20 mouse cellular contexts compared by ENCODE assay signal in genomic region chr3:138804104-138805048, GRCm38 (mm10).
DNase-seq lines count a peak whose midpoint lies in the region; ATAC-seq and TF ChIP-seq lines count a peak whose summit lies in the region.
"Had no signal": no experiment of that assay in that cellular context is flagged by ENCODE, and none has a peak within 500 bp of the region (broad histone marks: within the 10 kb centered on the region; RNA-seq: fewer than 3 reads in every experiment).

No protein-coding gene starts in this region.

- no peak overlapping the region for H3K4me3 ChIP-seq in cerebellum, adult 2 months (replicated peaks; ENCODE audit: insufficient read depth, low read depth, low read length)
- no peak overlapping the region for H3K4me3 ChIP-seq in midbrain, embryonic 15.5 days
- no peak overlapping the region for H3K4me3 ChIP-seq in midbrain, embryonic 13.5 days (replicated peaks)
- no peak overlapping the region for H3K4me3 ChIP-seq in forebrain, embryonic 12.5 days (replicated peaks)
- H3K4me3 ChIP-seq in olfactory bulb, adult 2 months (ENCODE audit: insufficient read depth, low read depth, low read length): no peak overlapping the region
- H3K4me3 ChIP-seq in kidney, embryonic 15.5 days (replicated peaks): no peak overlapping the region
- no peak overlapping the region for H3K4me3 ChIP-seq in embryonic facial prominence, embryonic 10.5 days
- H3K4me3 ChIP-seq: embryonic facial prominence, embryonic 12.5 days; heart, embryonic 12.5 days had no signal

- no peaks in the 10 kb centered on the region for H3K36me3 ChIP-seq in midbrain, embryonic 15.5 days (replicated peaks)
- H3K36me3 ChIP-seq in midbrain, embryonic 13.5 days: no peaks in the 10 kb centered on the region
- no peaks in the 10 kb centered on the region for H3K36me3 ChIP-seq in forebrain, embryonic 12.5 days (replicated peaks)
- H3K36me3 ChIP-seq in kidney, embryonic 15.5 days: no peaks in the 10 kb centered on the region
- no peaks in the 10 kb centered on the region for H3K36me3 ChIP-seq in embryonic facial prominence, embryonic 10.5 days (replicated peaks)
- H3K36me3 ChIP-seq: embryonic facial prominence, embryonic 12.5 days; G1E; heart, embryonic 12.5 days had no signal

- no peaks in the 10 kb centered on the region for H3K27me3 ChIP-seq in cerebellum, adult 2 months (ENCODE audit: control insufficient read depth, insufficient read depth, low read length)
- H3K27me3 ChIP-seq in midbrain, embryonic 15.5 days (replicated peaks): no peaks in the 10 kb centered on the region
- H3K27me3 ChIP-seq in midbrain, embryonic 13.5 days: no peaks in the 10 kb centered on the region
- H3K27me3 ChIP-seq in forebrain, embryonic 12.5 days: no peaks in the 10 kb centered on the region
- H3K27me3 ChIP-seq in kidney, embryonic 15.5 days: no peaks in the 10 kb centered on the region
- H3K27me3 ChIP-seq in embryonic facial prominence, embryonic 10.5 days (replicated peaks; ENCODE audit: low read depth, poor library complexity, severe bottlenecking): no peaks in the 10 kb centered on the region
- H3K27me3 ChIP-seq: embryonic facial prominence, embryonic 12.5 days; heart, embryonic 12.5 days had no signal

- H3K4me1 ChIP-seq in cerebellum, adult 2 months (ENCODE audit: control insufficient read depth, insufficient read depth, low read length): peaks cover 61% of the 10 kb centered on the region
- H3K4me1 ChIP-seq in midbrain, embryonic 15.5 days: peaks cover 55% of the 10 kb centered on the region
- H3K4me1 ChIP-seq in midbrain, embryonic 13.5 days (replicated peaks): peaks cover 50% of the 10 kb centered on the region
- H3K4me1 ChIP-seq in forebrain, embryonic 12.5 days: peaks cover 47% of the 10 kb centered on the region
- peaks cover 44% of the 10 kb centered on the region for H3K4me1 ChIP-seq in olfactory bulb, adult 2 months (ENCODE audit: control insufficient read depth, insufficient read depth, low read length)
- H3K4me1 ChIP-seq in kidney, embryonic 15.5 days: peaks cover 4% of the 10 kb centered on the region; the same call in 1 of the 2 replicates
- H3K4me1 ChIP-seq in embryonic facial prominence, embryonic 10.5 days: peaks cover 43% of the 10 kb centered on the region

- TF ChIP-seq POLR2A in cerebellum, adult 2 months (IDR thresholded peaks at IDR 0.05; ENCODE audit: borderline replicate concordance, insufficient read depth, low read length): no peak
- no peak for TF ChIP-seq POLR2A in olfactory bulb, adult 2 months (IDR thresholded peaks at IDR 0.05; ENCODE audit: insufficient read depth, low read depth, low read length)

- no peaks in the 10 kb centered on the region for H3K9me3 ChIP-seq in midbrain, embryonic 15.5 days
- H3K9me3 ChIP-seq in midbrain, embryonic 13.5 days: no peaks in the 10 kb centered on the region
- no peaks in the 10 kb centered on the region for H3K9me3 ChIP-seq in forebrain, embryonic 12.5 days
- no peaks in the 10 kb centered on the region for H3K9me3 ChIP-seq in kidney, embryonic 15.5 days (replicated peaks)
- H3K9me3 ChIP-seq in embryonic facial prominence, embryonic 10.5 days: no peaks in the 10 kb centered on the region
- H3K9me3 ChIP-seq: embryonic facial prominence, embryonic 12.5 days; G1E; heart, embryonic 12.5 days had no signal

- WGBS in cerebellum, adult 2 months: 46% methylated on average over 11 of the region's 11 CpGs
- WGBS in midbrain, embryonic 15.5 days: 65% methylated on average over 11 of the region's 11 CpGs
- 75% methylated on average over 11 of the region's 11 CpGs for WGBS in midbrain, embryonic 13.5 days
- 81% methylated on average over 11 of the region's 11 CpGs for WGBS in forebrain, embryonic 12.5 days
- 49% methylated on average over 11 of the region's 11 CpGs for WGBS in olfactory bulb, adult 2 months
- WGBS in kidney, embryonic 15.5 days: 71% methylated on average over 11 of the region's 11 CpGs
- WGBS in embryonic facial prominence, embryonic 10.5 days: 79% methylated on average over 11 of the region's 11 CpGs

- TF ChIP-seq CTCF in cerebellum, adult 2 months (IDR thresholded peaks at IDR 0.05; ENCODE audit: borderline replicate concordance, insufficient read depth, low read depth, low read length): no peak
- TF ChIP-seq CTCF in olfactory bulb, adult 2 months (IDR thresholded peaks at IDR 0.05; ENCODE audit: insufficient read depth, low read depth, low read length): no peak

- DNase-seq in cerebellum, adult 2 months: peak in 1 of 2 experiments; percentile 48
- DNase-seq in cerebellum, postnatal 14 days: no peak
- no peak for DNase-seq in embryonic facial prominence, embryonic 10.5 days (ENCODE audit: low spot score)
- DNase-seq: cerebellum, postnatal 36 days; gastrocnemius, postnatal 14 days; heart, postnatal 4 days; kidney, postnatal 14 days; lung, embryonic 14.5 days; spleen, adult 18-20 months; thymus, postnatal 25 days had no signal

- peak overlapping the region; percentile 65 for H3K27ac ChIP-seq in cerebellum, adult 2 months (ENCODE audit: insufficient read depth, low read length)
- H3K27ac ChIP-seq in midbrain, embryonic 15.5 days: peak overlapping the region; percentile 46; the same call in 1 of the 2 replicates
- H3K27ac ChIP-seq in midbrain, embryonic 13.5 days: no peak overlapping the region
- H3K27ac ChIP-seq in forebrain, embryonic 12.5 days: peak overlapping the region; percentile 60; the same call in 1 of the 2 replicates
- H3K27ac ChIP-seq in olfactory bulb, adult 2 months (ENCODE audit: insufficient read depth, low read depth, low read length): peak overlapping the region; percentile 10; the same call in 1 of the 2 replicates
- no peak overlapping the region for H3K27ac ChIP-seq in kidney, embryonic 15.5 days
- H3K27ac ChIP-seq in embryonic facial prominence, embryonic 10.5 days (replicated peaks): no peak overlapping the region
- H3K27ac ChIP-seq: embryonic facial prominence, embryonic 12.5 days had no signal

- H3K4me2 ChIP-seq in midbrain, embryonic 15.5 days: no peak overlapping the region
- no peak overlapping the region for H3K4me2 ChIP-seq in midbrain, embryonic 13.5 days (replicated peaks)
- no peak overlapping the region for H3K4me2 ChIP-seq in forebrain, embryonic 12.5 days
- no peak overlapping the region for H3K4me2 ChIP-seq in kidney, embryonic 15.5 days
- H3K4me2 ChIP-seq: embryonic facial prominence, embryonic 12.5 days; heart, embryonic 12.5 days; liver, embryonic 11.5 days; lung, embryonic 14.5 days had no signal

- ATAC-seq in midbrain, embryonic 15.5 days (replicated peaks): peak; percentile 9; the same call in 1 of the 2 replicates
- no peak for ATAC-seq in midbrain, embryonic 13.5 days
- ATAC-seq in forebrain, embryonic 12.5 days (ENCODE audit: low FRiP score): no peak
- no peak for ATAC-seq in kidney, embryonic 15.5 days (replicated peaks; ENCODE audit: low FRiP score)
- ATAC-seq: intestine, postnatal 0 days had no signal

- H3K9ac ChIP-seq in midbrain, embryonic 15.5 days: no peak overlapping the region
- H3K9ac ChIP-seq in midbrain, embryonic 13.5 days (replicated peaks): no peak overlapping the region
- no peak overlapping the region for H3K9ac ChIP-seq in forebrain, embryonic 12.5 days
- no peak overlapping the region for H3K9ac ChIP-seq in kidney, embryonic 15.5 days
- H3K9ac ChIP-seq: embryonic facial prominence, embryonic 12.5 days; heart, embryonic 12.5 days; lung, embryonic 14.5 days had no signal

Comparison
In these comparisons a context has a peak if more than half of its experiments do, and no peak if none do; other contexts are left out.
1. H3K27ac ChIP-seq: peak in cerebellum, adult 2 months (single experiment), midbrain, embryonic 15.5 days (single experiment), forebrain, embryonic 12.5 days (single experiment) and olfactory bulb, adult 2 months (single experiment); none in midbrain, embryonic 13.5 days (single experiment), kidney, embryonic 15.5 days (single experiment) and embryonic facial prominence, embryonic 10.5 days (single experiment).